Mouse (Mus musculus) liver, adult 2 months (tissue): ENCODE results near the gene Cd79b.

Source experiments
- CTCF ChIP-seq: fragments of 200-500 bp; IDR thresholded peaks from 2 replicates; pipeline ENCODE4 v1.5.1; 2011; ENCODE audit warnings: low read depth, low read length, control low read depth
- POLR2A ChIP-seq: fragments of 200-500 bp; IDR thresholded peaks from 2 replicates; pipeline ENCODE4 v1.6.1; 2011; ENCODE audit warnings: low read length, control low read depth; ENCODE audit not compliant: insufficient read depth; ENCODE audit errors: extremely low read depth

DNA sequence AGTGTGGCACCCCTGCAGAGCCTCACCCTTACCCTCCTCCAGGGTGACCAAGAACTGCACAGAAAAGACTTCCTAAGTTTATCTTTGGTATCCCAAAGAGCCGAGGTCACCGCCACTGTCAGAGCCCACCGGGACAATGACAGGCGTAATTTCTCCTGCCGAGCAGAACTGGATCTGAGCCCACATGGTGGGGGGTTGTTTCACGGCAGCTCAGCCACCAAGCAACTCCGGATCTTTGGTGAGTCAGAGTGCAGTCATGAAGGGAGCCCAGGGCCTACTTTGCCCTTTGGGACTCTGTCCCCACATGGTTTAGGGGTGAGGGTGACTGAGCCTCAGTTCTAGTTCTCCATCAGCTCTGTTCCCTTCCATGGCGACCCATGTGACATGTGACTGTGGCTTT is 30.4 kb downstream of the Cd79b start:
- TF ChIP-seq POLR2A = no peak
- no peak for TF ChIP-seq CTCF
